Mouse (Mus musculus) CD4-positive, CD25-positive, alpha-beta regulatory T cell, adult 9 weeks (primary cell): ENCODE data around the gene Gm42742. TPM values are rescaled to one million over a fixed set of nuclear protein-coding genes. Genes with fewer than 3 reads are reported as not detected.

Source experiments
- polyA plus RNA-seq: library from polyadenylated mRNA; unstranded; fragments of 100-300 nt; shearing (Covaris generic); gene quantifications from one replicate; pipeline ENCODE4 v1.2.1, GENCODE M21; 2017

The Gm42742 gene
- 28.1 TPM for polyA plus RNA-seq

DNA sequence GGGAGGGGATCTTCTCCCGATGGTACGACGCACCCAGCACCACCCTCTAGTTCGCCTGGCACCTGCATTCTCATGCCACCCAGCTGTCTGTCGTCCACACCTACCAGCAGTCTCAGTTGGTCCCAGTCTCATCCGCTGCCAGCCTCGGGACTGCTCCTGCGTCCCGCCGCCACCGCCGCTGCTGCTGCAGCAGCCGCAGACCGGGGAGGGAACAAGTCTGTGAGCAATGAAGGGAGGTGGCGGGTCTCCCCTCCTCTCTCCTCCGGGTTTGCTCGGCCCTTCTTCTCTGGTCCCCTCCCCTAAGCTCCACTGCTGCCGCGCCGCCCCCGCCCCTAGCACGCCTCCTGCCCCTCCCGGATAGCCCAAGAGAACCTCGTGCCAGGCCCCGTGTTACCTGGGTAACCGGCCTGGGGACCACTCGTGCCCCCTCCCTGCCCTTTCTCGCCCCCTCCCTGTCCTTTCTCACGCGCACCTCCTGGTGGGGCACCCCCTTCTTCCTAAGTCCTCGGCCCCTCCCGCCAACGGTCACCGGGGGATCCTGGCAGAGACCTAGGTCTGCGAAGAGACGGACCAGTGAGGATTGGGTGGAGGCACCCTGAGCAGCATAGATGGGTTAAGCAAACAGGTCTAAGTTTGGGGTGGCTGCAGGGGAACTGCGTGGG lies at the start of gene Gm42742, which contains the start of gene Prrt2:
Gene Gm42742, minus strand, starts transcription at position 197 of the 662 bp plus-strand sequence.
Gene Prrt2, minus strand, starts transcription at position 311 of the 662 bp plus-strand sequence.

DNA sequence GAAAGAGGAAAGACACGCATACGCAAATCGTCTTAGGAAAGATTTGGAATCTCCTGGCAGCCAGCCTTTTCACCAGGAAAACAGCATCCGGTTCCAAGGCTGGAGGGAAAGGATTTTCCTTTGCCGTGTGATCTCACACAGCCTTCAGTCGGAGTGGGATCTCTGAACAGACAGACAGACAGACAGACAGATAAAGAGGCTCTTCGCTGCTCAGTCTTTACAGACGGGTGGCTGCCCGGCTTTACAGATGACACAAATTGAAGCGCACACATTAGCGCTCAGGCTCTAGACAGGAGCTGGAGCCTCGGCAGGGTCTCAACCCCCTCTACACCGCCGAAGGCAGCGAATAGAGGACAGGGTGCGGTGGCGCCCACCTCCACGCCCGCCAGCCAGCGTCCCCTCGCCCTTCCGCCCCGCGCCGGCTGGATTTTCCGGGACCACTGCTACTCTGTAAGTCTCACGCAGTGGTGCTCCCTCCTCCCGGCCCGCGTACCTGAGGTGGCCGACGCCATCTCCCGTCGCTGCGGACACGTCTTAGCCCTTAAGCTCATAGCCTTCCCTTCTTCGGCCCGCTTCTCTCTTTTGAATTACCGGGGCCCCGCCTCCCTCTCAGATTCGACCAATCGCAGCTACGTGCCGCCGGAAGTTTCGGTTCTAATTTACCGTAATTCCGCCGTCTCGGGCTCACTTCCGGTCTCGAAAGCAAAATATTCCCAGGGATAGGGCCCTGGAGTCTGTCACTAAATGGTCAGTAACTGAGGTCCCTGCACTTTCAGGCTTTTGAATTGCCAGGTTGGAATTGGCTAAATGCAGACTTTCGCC lies 21.2 kb upstream of the Gm42742 start, which contains the start of gene Kif22:
Gene Kif22, minus strand, starts transcription at position 621 of the 822 bp plus-strand sequence.

DNA sequence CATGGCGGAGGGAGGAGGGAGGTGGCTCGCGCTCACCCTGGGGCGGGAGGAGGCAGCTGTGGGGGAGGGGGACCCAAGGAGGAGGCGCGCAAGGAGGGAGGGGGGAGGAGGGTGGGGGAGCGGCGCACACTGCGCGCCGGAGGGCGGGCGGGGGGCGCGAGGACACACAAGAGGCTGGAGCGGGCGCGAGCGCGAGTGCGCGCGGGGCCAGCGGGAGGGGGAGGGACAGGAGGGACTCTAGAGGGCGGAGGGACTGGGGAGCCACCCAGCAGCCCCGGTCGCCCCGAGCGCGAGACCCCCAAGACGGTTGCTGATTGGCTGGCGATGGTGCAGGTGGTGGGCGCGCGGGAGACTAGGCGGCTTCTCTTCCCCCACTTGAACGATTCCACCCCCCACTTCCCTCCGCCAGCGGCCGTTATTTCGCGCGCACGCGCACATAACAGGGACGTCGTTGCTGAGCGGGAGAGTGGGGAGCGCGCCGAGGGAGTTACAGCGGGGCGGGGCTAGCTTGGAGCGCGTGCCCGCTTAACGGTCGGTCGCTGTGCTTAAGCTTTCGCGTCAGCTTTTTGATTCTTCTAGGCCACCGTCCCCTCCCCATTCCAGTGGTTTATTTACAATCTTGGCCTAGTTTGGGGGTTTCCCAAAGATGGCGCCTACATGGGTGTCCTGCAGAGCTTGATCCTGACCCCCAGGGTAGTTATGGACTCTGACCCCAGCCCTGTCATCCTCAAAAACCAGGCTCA lies 6.3 kb upstream of the Gm42742 start, which contains the start of gene Maz:
Gene Maz, minus strand, starts transcription at position 54 of the 743 bp plus-strand sequence.

DNA sequence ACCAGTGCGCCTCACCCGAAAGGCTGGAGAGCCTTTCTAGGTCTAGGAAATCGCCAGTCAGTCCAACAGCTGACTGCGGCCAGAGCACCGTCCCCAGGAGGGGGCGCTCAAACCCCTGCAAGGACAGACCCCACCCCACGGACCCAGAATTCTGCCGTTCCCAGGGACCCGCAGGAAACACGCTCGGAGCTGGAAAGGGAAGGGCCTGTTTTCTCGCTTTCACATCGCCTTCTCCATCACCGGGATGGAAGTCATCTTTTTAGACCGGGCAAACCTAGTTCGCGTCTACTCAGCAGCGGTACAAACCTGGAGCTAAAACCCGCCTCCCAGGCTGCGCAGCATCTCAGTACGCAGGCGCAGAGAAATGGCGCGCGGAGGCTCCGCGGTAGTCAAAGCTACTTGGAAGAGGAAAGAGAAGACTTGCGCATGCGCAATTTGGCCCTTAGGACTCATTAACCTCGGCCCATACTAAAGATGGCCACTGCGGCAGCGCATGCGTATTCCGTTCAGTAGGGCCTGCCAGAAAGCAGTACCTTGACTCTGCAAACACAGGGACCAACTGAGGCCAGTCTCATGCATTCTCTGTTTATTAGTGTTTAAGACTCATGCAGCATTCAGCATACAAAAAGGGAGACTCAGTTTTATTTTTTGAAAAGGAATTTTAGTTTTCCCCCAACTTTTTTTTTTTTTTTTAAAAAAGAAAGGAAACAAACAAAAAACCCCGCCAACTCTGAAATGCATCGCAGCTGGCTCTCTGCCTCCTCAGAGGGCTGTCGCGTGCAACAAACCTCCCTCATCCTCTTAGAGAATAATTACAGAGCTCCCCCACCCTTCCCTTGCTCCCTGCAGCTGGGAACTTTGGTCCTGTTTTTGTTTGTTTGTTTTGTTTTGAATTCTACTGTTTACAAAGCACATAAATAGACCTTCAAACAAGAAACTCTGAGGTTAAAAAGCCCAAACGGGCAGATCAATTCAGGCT lies 3.6 kb downstream of the Gm42742 start, which contains the start of gene Pagr1a:
Gene Pagr1a, minus strand, starts transcription at position 382 of the 979 bp plus-strand sequence.

DNA sequence TGATC lies 4.6 kb downstream of the Gm42742 start, which contains the start of gene Pagr1b:
Gene Pagr1b, minus strand, starts transcription at position 4 of the 5 bp plus-strand sequence.

DNA sequence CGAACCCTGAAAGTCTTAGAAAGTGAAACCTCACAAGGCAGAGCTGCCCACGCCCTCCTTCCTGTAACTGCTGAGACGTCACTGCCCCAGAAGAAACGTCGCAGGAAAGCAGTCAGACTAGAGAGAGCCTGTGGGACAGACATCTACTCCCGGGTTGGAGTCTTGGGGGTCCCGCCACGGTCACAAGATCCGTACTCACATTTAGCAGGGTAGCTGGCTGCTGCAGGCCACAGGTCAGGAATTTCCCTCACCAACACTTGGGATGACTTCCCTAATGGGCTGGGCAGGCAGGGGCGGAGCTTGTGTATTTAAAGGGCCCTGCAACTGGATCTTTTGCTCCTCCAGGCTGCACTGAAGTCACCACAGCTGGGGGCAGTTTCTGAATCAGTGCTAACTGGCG lies 6.6 kb downstream of the Gm42742 start, which contains the start of gene Mvp:
Gene Mvp, minus strand, starts transcription at position 302 of the 400 bp plus-strand sequence.

DNA sequence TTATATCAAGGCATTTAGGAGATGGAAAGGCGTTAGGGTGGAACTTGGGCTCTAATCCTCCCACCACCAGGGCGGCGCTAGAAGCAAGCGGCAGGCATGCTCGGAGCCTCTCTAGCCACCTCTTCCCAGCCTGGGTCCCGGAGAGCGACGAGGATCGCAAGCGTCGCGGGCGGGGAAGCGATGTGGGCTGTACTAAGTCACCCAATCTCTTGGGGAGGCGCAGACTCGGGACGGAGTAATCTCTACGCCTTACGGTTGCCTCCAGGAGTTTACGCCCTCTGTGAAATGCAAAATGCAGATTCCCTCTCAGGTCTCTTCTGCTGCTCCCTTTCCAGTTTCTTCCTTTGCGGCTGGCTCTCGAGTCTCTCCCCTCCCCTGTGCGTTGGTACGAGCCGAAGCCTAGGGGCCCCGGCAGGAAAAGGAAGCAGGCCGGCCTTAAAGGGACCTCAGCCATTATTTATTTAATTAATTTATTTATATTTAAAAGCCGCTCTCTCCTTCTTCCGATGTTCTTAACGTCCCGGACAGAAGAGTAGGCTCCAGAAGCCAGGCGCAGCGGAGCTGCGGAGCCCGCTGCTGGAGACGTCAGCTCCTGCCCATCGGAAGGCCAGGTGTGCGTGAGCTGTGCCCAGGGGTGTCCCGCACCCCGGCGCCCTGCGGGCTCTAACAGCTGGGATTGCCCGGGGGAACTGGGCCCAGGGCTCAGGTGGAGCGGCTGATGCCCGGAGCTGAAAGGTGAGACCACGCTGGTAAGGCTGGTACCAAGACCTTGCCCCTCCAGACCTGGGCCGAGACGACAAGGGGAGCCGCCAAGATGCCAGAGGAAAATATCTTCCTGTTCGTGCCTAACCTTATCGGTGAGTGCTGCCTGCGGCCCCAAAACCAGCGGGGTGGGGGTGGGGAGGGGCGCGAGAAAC lies 44.7 kb downstream of the Gm42742 start, which contains the start of gene Cdiptos:
Gene Cdiptos, minus strand, starts transcription at position 149 of the 917 bp plus-strand sequence.

DNA sequence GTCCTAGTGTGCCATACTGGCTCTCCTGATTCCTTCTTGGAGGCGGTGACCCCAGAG lies 45.2 kb downstream of the Gm42742 start, which contains the start of gene Cdipt:
Gene Cdipt, plus strand, starts transcription at position 22 of the 57 bp plus-strand sequence.

Other genes starting within 250 kb of the Gm42742 start
- 201 TPM for gene Ypel3, start 244.1 kb downstream of the Gm42742 start, polyA plus RNA-seq
- gene Tbx6, start 239.6 kb downstream of the Gm42742 start, polyA plus RNA-seq = 4.0 TPM
- gene Ppp4c, start 228.6 kb downstream of the Gm42742 start, polyA plus RNA-seq = 333 TPM
- gene Fam57b, start 223.4 kb downstream of the Gm42742 start, polyA plus RNA-seq = not detected
- gene 4930451I11Rik, start 189.5 kb downstream of the Gm42742 start, polyA plus RNA-seq = not detected
- not detected for gene Doc2a, start 173.7 kb downstream of the Gm42742 start, polyA plus RNA-seq
- 10.6 TPM for gene Hirip3, start 159.1 kb downstream of the Gm42742 start, polyA plus RNA-seq
- gene Ino80e, start 158.7 kb downstream of the Gm42742 start, polyA plus RNA-seq = 113 TPM
- 53.3 TPM for gene Taok2, start 136.4 kb downstream of the Gm42742 start, polyA plus RNA-seq
- 58.9 TPM for gene Tmem219, start 98.2 kb downstream of the Gm42742 start, polyA plus RNA-seq
- gene Kctd13, start 92.2 kb downstream of the Gm42742 start, polyA plus RNA-seq = 9.7 TPM
- 0.19 TPM for gene Asphd1, start 71.5 kb downstream of the Gm42742 start, polyA plus RNA-seq
- gene Sez6l2, start 70.5 kb downstream of the Gm42742 start, polyA plus RNA-seq = 0.66 TPM
- gene Cdipt, start 45.2 kb downstream of the Gm42742 start, polyA plus RNA-seq = 326 TPM
- 2.2 TPM for gene Cdiptos, start 45.0 kb downstream of the Gm42742 start, polyA plus RNA-seq
- gene Mvp, start 6.5 kb downstream of the Gm42742 start, polyA plus RNA-seq = 51.3 TPM
- 2.1 TPM for gene Pagr1b, start 4.6 kb downstream of the Gm42742 start, polyA plus RNA-seq
- gene Pagr1a, start 3.7 kb downstream of the Gm42742 start, polyA plus RNA-seq = 148 TPM
- 17.3 TPM for gene Prrt2, start 114 bp upstream of the Gm42742 start, polyA plus RNA-seq
- gene Maz, start 5.9 kb upstream of the Gm42742 start, polyA plus RNA-seq = 19.6 TPM
- 11.8 TPM for gene Kif22, start 21.4 kb upstream of the Gm42742 start, polyA plus RNA-seq
- gene Zg16, start 66.2 kb upstream of the Gm42742 start, polyA plus RNA-seq = not detected
- gene AI467606, start 70.3 kb upstream of the Gm42742 start, polyA plus RNA-seq = 452 TPM
- 23.9 TPM for gene Qprt, start 101.1 kb upstream of the Gm42742 start, polyA plus RNA-seq
- gene Spn, start 116.7 kb upstream of the Gm42742 start, polyA plus RNA-seq = 84.5 TPM
- 81.8 TPM for gene Cd2bp2, start 175.0 kb upstream of the Gm42742 start, polyA plus RNA-seq
- 12.7 TPM for gene Tbc1d10b, start 187.4 kb upstream of the Gm42742 start, polyA plus RNA-seq
- gene Mylpf, start 187.8 kb upstream of the Gm42742 start, polyA plus RNA-seq = 22.7 TPM
- 16.5 TPM for gene Zfp553, start 212.0 kb upstream of the Gm42742 start, polyA plus RNA-seq
- 607 TPM for gene Sept1, start 212.0 kb upstream of the Gm42742 start, polyA plus RNA-seq
- gene Zfp771, start 223.2 kb upstream of the Gm42742 start, polyA plus RNA-seq = 0.60 TPM
- gene Dctpp1, start 239.6 kb upstream of the Gm42742 start, polyA plus RNA-seq = 51.4 TPM